Mouse (Mus musculus): ENCODE results near the gene Asb15. TPM values are rescaled to one million over a fixed set of nuclear protein-coding genes. Genes with fewer than 3 reads are reported as not detected.

Asb15 gene
- total RNA-seq, 2 experiments from 2014 or later: not detected

- no peak for ATAC-seq (replicated peaks; ENCODE audit: low FRiP score, poor library complexity, severe bottlenecking)
Observed at GRCm38 (mm10) chr6:24602993-24603392, 75.0 kb downstream of the Asb15 start.

- ATAC-seq (replicated peaks; ENCODE audit: low FRiP score, poor library complexity, severe bottlenecking): no peak
Observed at GRCm38 (mm10) chr6:24604289-24604688, 76.3 kb downstream of the Asb15 start.

- no peak for ATAC-seq (replicated peaks; ENCODE audit: low FRiP score, poor library complexity, severe bottlenecking)
Observed at GRCm38 (mm10) chr6:24605631-24606030, 77.7 kb downstream of the Asb15 start.

- no peak for ATAC-seq (replicated peaks; ENCODE audit: low FRiP score, poor library complexity, severe bottlenecking)
Observed at GRCm38 (mm10) chr6:24606512-24606911, 78.6 kb downstream of the Asb15 start.

GRCm38 (mm10) chr6:24607531-24607930 lies 79.6 kb downstream of the Asb15 start:
- ATAC-seq (replicated peaks; ENCODE audit: low FRiP score, poor library complexity, severe bottlenecking): no peak

- ATAC-seq (replicated peaks; ENCODE audit: low FRiP score, poor library complexity, severe bottlenecking): no peak
Observed at GRCm38 (mm10) chr6:24608129-24608528, 80.2 kb downstream of the Asb15 start.

GRCm38 (mm10) chr6:24608682-24609081 lies 80.7 kb downstream of the Asb15 start:
- no peak for ATAC-seq (replicated peaks; ENCODE audit: low FRiP score, poor library complexity, severe bottlenecking)

- ATAC-seq (replicated peaks; ENCODE audit: low FRiP score, poor library complexity, severe bottlenecking): no peak
Observed at GRCm38 (mm10) chr6:24609531-24609930, 81.6 kb downstream of the Asb15 start.

GRCm38 (mm10) chr6:24610358-24610757 lies 82.4 kb downstream of the Asb15 start:
- no peak for ATAC-seq (replicated peaks; ENCODE audit: low FRiP score, poor library complexity, severe bottlenecking)

- ATAC-seq (replicated peaks; ENCODE audit: low FRiP score, poor library complexity, severe bottlenecking): no peak
Observed at GRCm38 (mm10) chr6:24612074-24612755, 84.3 kb downstream of the Asb15 start.

GRCm38 (mm10) chr6:24613346-24613745 lies 85.4 kb downstream of the Asb15 start:
- ATAC-seq (replicated peaks; ENCODE audit: low FRiP score, poor library complexity, severe bottlenecking): no peak

GRCm38 (mm10) chr6:24613918-24614317 lies 86.0 kb downstream of the Asb15 start:
- no peak for ATAC-seq (replicated peaks; ENCODE audit: low FRiP score, poor library complexity, severe bottlenecking)

GRCm38 (mm10) chr6:24616746-24617145 lies 88.8 kb downstream of the Asb15 start:
- no peak for ATAC-seq (replicated peaks; ENCODE audit: low FRiP score, poor library complexity, severe bottlenecking)

- no peak for ATAC-seq (replicated peaks; ENCODE audit: low FRiP score, poor library complexity, severe bottlenecking)
Observed at GRCm38 (mm10) chr6:24619285-24620045, 91.5 kb downstream of the Asb15 start.

- no peak for ATAC-seq (replicated peaks; ENCODE audit: low FRiP score, poor library complexity, severe bottlenecking)
Observed at GRCm38 (mm10) chr6:24620936-24621335, 93.0 kb downstream of the Asb15 start.

GRCm38 (mm10) chr6:24622098-24622497 lies 94.2 kb downstream of the Asb15 start:
- ATAC-seq (replicated peaks; ENCODE audit: low FRiP score, poor library complexity, severe bottlenecking): no peak

Other genes starting within 250 kb of the Asb15 start
- gene Iqub, start 13.1 kb upstream of the Asb15 start, total RNA-seq (2015; ENCODE audit: low replicate concordance): not detected in 2 replicates
- gene Iqub, start 13.1 kb upstream of the Asb15 start, total RNA-seq (2017; ENCODE audit: low replicate concordance): not detected in 2 replicates
- 14.0 and 24.2 TPM in 2 replicates for gene Ndufa5, start 131 bp upstream of the Asb15 start, total RNA-seq (2015; ENCODE audit: low replicate concordance)
- 44.5 and 82.2 TPM in 2 replicates for gene Ndufa5, start 131 bp upstream of the Asb15 start, total RNA-seq (2017; ENCODE audit: low replicate concordance)
- gene Lmod2, start 69.6 kb downstream of the Asb15 start, total RNA-seq (2015; ENCODE audit: low replicate concordance): not detected in 2 replicates
- not detected in 2 replicates for gene Lmod2, start 69.6 kb downstream of the Asb15 start, total RNA-seq (2017; ENCODE audit: low replicate concordance)
- 13.2 and 18.8 TPM in 2 replicates for gene Wasl, start 136.9 kb downstream of the Asb15 start, total RNA-seq (2015; ENCODE audit: low replicate concordance)
- 13.1 and 17.4 TPM in 2 replicates for gene Wasl, start 136.9 kb downstream of the Asb15 start, total RNA-seq (2017; ENCODE audit: low replicate concordance)
- gene Hyal6, start 205.1 kb downstream of the Asb15 start, total RNA-seq (2015; ENCODE audit: low replicate concordance): not detected in 2 replicates
- not detected in 2 replicates for gene Hyal6, start 205.1 kb downstream of the Asb15 start, total RNA-seq (2017; ENCODE audit: low replicate concordance)
- not detected in 2 replicates for gene Hyal4, start 220.2 kb downstream of the Asb15 start, total RNA-seq (2015; ENCODE audit: low replicate concordance)
- gene Hyal4, start 220.2 kb downstream of the Asb15 start, total RNA-seq (2017; ENCODE audit: low replicate concordance): not detected in 2 replicates

All from erythroblast, adult 5-6 weeks (primary cell).